Mouse (Mus musculus) gastrocnemius, postnatal 36 days (tissue): ENCODE measurements around the gene Clptm1. TPM values are rescaled to one million over a fixed set of nuclear protein-coding genes. Genes with fewer than 3 reads are reported as not detected.

Source experiments
- total RNA-seq, 2 experiments: library from RNA; stranded (reverse); gene quantifications; 2 replicates each; pipeline ENCODE4 v1.2.3; 2021

Clptm1 gene
- total RNA-seq, 2 experiments from 2014 or later, result 39.2 to 45.7 TPM

Other genes with a start within 250 kb of the Clptm1 start
- 10 to 100 TPM; 14.9 to 15.5 TPM for gene Mark4, start 206.2 kb downstream of the Clptm1 start, total RNA-seq
- gene Exoc3l2, start 201.7 kb downstream of the Clptm1 start, total RNA-seq, result under 1 TPM; 0.51 to 0.72 TPM
- 1 to 10 TPM; 1.5 to 1.7 TPM for gene Bloc1s3, start 156.7 kb downstream of the Clptm1 start, total RNA-seq
- 1 to 10 TPM; 6.4 to 8.8 TPM for gene Trappc6a, start 156.6 kb downstream of the Clptm1 start, total RNA-seq
- not detected for gene Nkpd1, start 147.2 kb downstream of the Clptm1 start, total RNA-seq
- 10 to 100 TPM; 34.8 to 41.4 TPM for gene Ppp1r37, start 102.0 kb downstream of the Clptm1 start, total RNA-seq
- gene Zfp296, start 87.7 kb downstream of the Clptm1 start, total RNA-seq, result under 1 TPM; 0.23 to 0.44 TPM
- gene Gemin7, start 87.4 kb downstream of the Clptm1 start, total RNA-seq, result 10 to 100 TPM; 59.1 to 65.1 TPM
- gene Clasrp, start 60.5 kb downstream of the Clptm1 start, total RNA-seq, result 10 to 100 TPM; 10.9 to 12.0 TPM
- gene Relb, start 35.6 kb downstream of the Clptm1 start, total RNA-seq, result 1 to 10 TPM; 5.1 to 6.0 TPM
- gene Apoc2, start 12.9 kb upstream of the Clptm1 start, total RNA-seq, result under 1 TPM in 1 of 2 experiments, not detected in 1; 0.99 TPM
- not detected for gene Gm44805, start 16.4 kb upstream of the Clptm1 start, total RNA-seq
- gene Apoc4, start 16.4 kb upstream of the Clptm1 start, total RNA-seq, result under 1 TPM in 1 of 2 experiments, not detected in 1; 0.43 TPM
- 1 to 10 TPM in 1 of 2 experiments, under 1 TPM in 1; 0.94 to 1.4 TPM for gene Apoc1, start 27.6 kb upstream of the Clptm1 start, total RNA-seq
- gene Apoe, start 34.2 kb upstream of the Clptm1 start, total RNA-seq, result 10 to 100 TPM; 49.0 to 51.4 TPM
- 10 to 100 TPM; 36.8 to 47.6 TPM for gene Tomm40, start 50.4 kb upstream of the Clptm1 start, total RNA-seq
- 1 to 10 TPM; 2.0 to 2.3 TPM for gene Nectin2, start 85.5 kb upstream of the Clptm1 start, total RNA-seq
- 10 to 100 TPM; 22.0 to 22.6 TPM for gene Bcam, start 106.0 kb upstream of the Clptm1 start, total RNA-seq
- gene Cblc, start 131.8 kb upstream of the Clptm1 start, total RNA-seq, result not detected
- 1 to 10 TPM; 1.1 to 1.5 TPM for gene Bcl3, start 157.7 kb upstream of the Clptm1 start, total RNA-seq
- gene Gm19345, start 187.0 kb upstream of the Clptm1 start, total RNA-seq, result not detected
- not detected for gene Ceacam16, start 196.3 kb upstream of the Clptm1 start, total RNA-seq
- gene Ceacam19, start 222.9 kb upstream of the Clptm1 start, total RNA-seq, result not detected